Mouse (Mus musculus): Measurements from ENCODE around the gene Btla.

Gene Btla

GRCm38 (mm10) chr16:45261321-45261720 is 37.2 kb downstream of the Btla start:
- no peak for DNase-seq

GRCm38 (mm10) chr16:45262051-45262450 is 37.9 kb downstream of the Btla start:
- no peak for DNase-seq

- no peak for DNase-seq
Observed at GRCm38 (mm10) chr16:45269886-45270285, 45.8 kb downstream of the Btla start.

GRCm38 (mm10) chr16:45283093-45283492 is 59.0 kb downstream of the Btla start:
- no peak for DNase-seq

- no peak for DNase-seq
Observed at GRCm38 (mm10) chr16:45297806-45298205, 73.7 kb downstream of the Btla start.

All from thymus, adult 18-20 months (tissue).